Mouse (Mus musculus) limb, embryonic 13.5 days (tissue): ENCODE measurements around the gene Rbm12. TPM values are rescaled to one million over a fixed set of nuclear protein-coding genes. Genes with fewer than 3 reads are reported as not detected.

Source experiments
- ATAC-seq: fragments of 200-750 bp; cut with Nextera tagmentation; 2 replicates; pipeline ENCODE4 v1.8.0; 2017; ENCODE audit warnings: low read depth, moderate number of reproducible peaks, moderate TSS enrichment; ENCODE audit not compliant: low FRiP score
- H3K27ac ChIP-seq: fragments of 300-500 bp; sonication (generic); 2 replicates; pipeline ENCODE4 v1.5.1; 2015; ENCODE audit warnings: inconsistent platforms, mild to moderate bottlenecking, moderate library complexity
- H3K27me3 ChIP-seq: fragments of 300-500 bp; sonication (generic); 2 replicates; pipeline ENCODE4 v1.6.1; 2015; ENCODE audit warnings: mild to moderate bottlenecking, inconsistent platforms
- H3K36me3 ChIP-seq: fragments of 300-500 bp; sonication (generic); 2 replicates; pipeline ENCODE4 v1.6.1; 2015; ENCODE audit warnings: inconsistent platforms, mild to moderate bottlenecking, moderate library complexity
- H3K4me1 ChIP-seq: fragments of 300-500 bp; sonication (generic); 2 replicates; pipeline ENCODE4 v1.6.1; 2015; ENCODE audit warnings: inconsistent platforms
- H3K4me2 ChIP-seq: fragments of 300-500 bp; sonication (generic); replicated peaks from 2 replicates; pipeline ENCODE4 v1.6.1; 2015; ENCODE audit warnings: inconsistent platforms, mild to moderate bottlenecking, moderate library complexity
- H3K4me3 ChIP-seq: fragments of 300-500 bp; sonication (generic); 2 replicates; pipeline ENCODE4 v1.5.1; 2015; ENCODE audit warnings: moderate library complexity, mild to moderate bottlenecking, inconsistent platforms
- H3K9ac ChIP-seq: fragments of 300-500 bp; sonication (generic); 2 replicates; pipeline ENCODE4 v1.6.1; 2015; ENCODE audit warnings: mild to moderate bottlenecking, inconsistent platforms
- H3K9me3 ChIP-seq: fragments of 300-500 bp; sonication (generic); 2 replicates; pipeline ENCODE4 v1.6.1; 2016; ENCODE audit warnings: inconsistent platforms
- WGBS: fragments of 180-500 bp; shearing (Covaris S2); methylation state at CpG from one replicate; pipeline ENCODE4 v1.1.7; 2015; 5-methylcytosine and 5-hydroxymethylcytosine counted together
- polyA plus RNA-seq: library from polyadenylated mRNA; unstranded; fragments of >200 nt; fragmentation: Nextera tagmentation; extraction: Ambion mirVana; gene quantifications from 2 replicates; pipeline ENCODE4 v1.2.1, GENCODE M21; 2015

Gene Rbm12
- polyA plus RNA-seq, result 28.8 and 36.8 TPM in 2 replicates

- H3K36me3 ChIP-seq, result peaks cover 3% of the 10 kb centered on the region; the same call in 1 of the 2 replicates
- H3K27ac ChIP-seq, result peak within 1 kb of the TSS; percentile 92
- no peaks in the 10 kb centered on the region for H3K27me3 ChIP-seq
- peaks cover 11% of the 10 kb centered on the region for H3K4me1 ChIP-seq
- ATAC-seq, result peak; percentile 93
- peak within 1 kb of the TSS; percentile 69 for H3K4me2 ChIP-seq
- H3K9me3 ChIP-seq, result no peaks in the 10 kb centered on the region
- H3K4me3 ChIP-seq, result peak within 1 kb of the TSS; percentile 95
- WGBS, result under 1% methylated on average over 74 of the region's 74 CpGs
- peak within 1 kb of the TSS; percentile 97 for H3K9ac ChIP-seq
Measured at GRCm38 (mm10) chr2:156111358-156112079, at the start of gene Rbm12, which contains the start of gene Cpne1. Gene Rbm12, minus strand, starts transcription at chr2:156111978. Gene Cpne1, minus strand, starts transcription at chr2:156111965.

GRCm38 (mm10) chr2:156151538-156151937 is 39.8 kb upstream of the Rbm12 start:
- Histone ChIP-seq H3K27me3 (no peaks in the 10 kb centered on the region), H3K27ac (no peak overlapping the region), H3K9ac (no peak overlapping the region), H3K4me1 (0 out of 2 replicates have a peak, but pooled peaks cover 4% of the 10 kb centered on the region), H3K9me3 (no peaks in the 10 kb centered on the region), H3K36me3 (peaks cover 70% of the 10 kb centered on the region), H3K4me3 (no peak overlapping the region), H3K4me2 (no peak overlapping the region)
- no peak for ATAC-seq

- Histone ChIP-seq H3K36me3 (peaks cover 45% of the 10 kb centered on the region), H3K4me1 (peaks cover 17% of the 10 kb centered on the region), H3K27me3 (no peaks in the 10 kb centered on the region), H3K9ac (no peak overlapping the region), H3K4me2 (no peak overlapping the region), H3K4me3 (no peak overlapping the region), H3K9me3 (no peaks in the 10 kb centered on the region), H3K27ac (no peak overlapping the region)
- 93% methylated on average over 3 of the region's 3 CpGs for WGBS
- no peak for ATAC-seq
Measured at GRCm38 (mm10) chr2:156147316-156147915, 35.6 kb upstream of the Rbm12 start.

GRCm38 (mm10) chr2:156146272-156146989 is 34.7 kb upstream of the Rbm12 start:
- no peak overlapping the region for H3K9ac ChIP-seq
- H3K9me3 ChIP-seq, result no peaks in the 10 kb centered on the region
- no peak for ATAC-seq
- WGBS, result 76% methylated on average over 5 of the region's 5 CpGs
- H3K4me3 ChIP-seq, result no peak overlapping the region
- H3K4me1 ChIP-seq, result peaks cover 17% of the 10 kb centered on the region
- H3K27ac ChIP-seq, result no peak overlapping the region
- H3K4me2 ChIP-seq, result no peak overlapping the region
- H3K36me3 ChIP-seq, result peaks cover 47% of the 10 kb centered on the region
- no peaks in the 10 kb centered on the region for H3K27me3 ChIP-seq

- 53% methylated on average over 11 of the region's 11 CpGs for WGBS
- ATAC-seq, result no peak
- Histone ChIP-seq H3K36me3 (peaks cover 43% of the 10 kb centered on the region), H3K4me1 (peaks cover 17% of the 10 kb centered on the region), H3K9ac (no peak overlapping the region), H3K27ac (no peak overlapping the region), H3K4me3 (peak overlapping the region; percentile 89), H3K9me3 (no peaks in the 10 kb centered on the region), H3K27me3 (no peaks in the 10 kb centered on the region), H3K4me2 (peak overlapping the region; percentile 81)
Measured at GRCm38 (mm10) chr2:156145486-156146130, 33.8 kb upstream of the Rbm12 start.

GRCm38 (mm10) chr2:156143953-156144724 is 32.4 kb upstream of the Rbm12 start, which contains the start of the genes Romo1 and Nfs1:
Gene Romo1, plus strand, starts transcription at chr2:156144039.
Gene Nfs1, minus strand, starts transcription at chr2:156144186.
- H3K27ac ChIP-seq, result peak within 1 kb of the TSS; percentile 95
- H3K36me3 ChIP-seq, result peaks cover 32% of the 10 kb centered on the region
- H3K4me2 ChIP-seq, result peak within 1 kb of the TSS; percentile 81
- under 1% methylated on average over 70 of the region's 70 CpGs for WGBS
- H3K27me3 ChIP-seq, result no peaks in the 10 kb centered on the region
- H3K4me1 ChIP-seq, result peaks cover 17% of the 10 kb centered on the region
- peak; percentile 97 for ATAC-seq
- no peaks in the 10 kb centered on the region for H3K9me3 ChIP-seq
- H3K9ac ChIP-seq, result peak within 1 kb of the TSS; percentile 91
- peak within 1 kb of the TSS; percentile 89 for H3K4me3 ChIP-seq

GRCm38 (mm10) chr2:156143367-156143766 is 31.6 kb upstream of the Rbm12 start:
- Histone ChIP-seq H3K9ac (peak overlapping the region; percentile 91), H3K36me3 (peaks cover 28% of the 10 kb centered on the region), H3K4me3 (peak overlapping the region; percentile 89), H3K9me3 (no peaks in the 10 kb centered on the region), H3K27me3 (no peaks in the 10 kb centered on the region), H3K27ac (peak overlapping the region; percentile 95), H3K4me1 (peaks cover 17% of the 10 kb centered on the region), H3K4me2 (peak overlapping the region; percentile 81)
- ATAC-seq, result no peak
- 1% methylated on average over 16 of the region's 16 CpGs for WGBS

GRCm38 (mm10) chr2:156142820-156143219 is 31.0 kb upstream of the Rbm12 start:
- Histone ChIP-seq H3K9me3 (no peaks in the 10 kb centered on the region), H3K27me3 (no peaks in the 10 kb centered on the region), H3K36me3 (peaks cover 23% of the 10 kb centered on the region), H3K4me1 (peaks cover 17% of the 10 kb centered on the region), H3K4me3 (peak overlapping the region; percentile 89), H3K27ac (peak overlapping the region; percentile 95; the same call in 1 of the 2 replicates), H3K4me2 (peak overlapping the region; percentile 81), H3K9ac (peak overlapping the region; percentile 91)
- ATAC-seq, result no peak
- 74% methylated on average over 2 of the region's 2 CpGs for WGBS

GRCm38 (mm10) chr2:156135695-156136094 is 23.9 kb upstream of the Rbm12 start:
- H3K4me2 ChIP-seq, result no peak overlapping the region
- no peak overlapping the region for H3K4me3 ChIP-seq
- H3K4me1 ChIP-seq, result no peaks in the 10 kb centered on the region
- ATAC-seq, result no peak
- 88% methylated on average over 6 of the region's 6 CpGs for WGBS
- H3K36me3 ChIP-seq, result peaks cover 22% of the 10 kb centered on the region
- no peaks in the 10 kb centered on the region for H3K9me3 ChIP-seq
- H3K27me3 ChIP-seq, result no peaks in the 10 kb centered on the region
- no peak overlapping the region for H3K9ac ChIP-seq
- H3K27ac ChIP-seq, result no peak overlapping the region

- H3K36me3 ChIP-seq, result peaks cover 25% of the 10 kb centered on the region
- no peak overlapping the region for H3K4me3 ChIP-seq
- no peak overlapping the region for H3K9ac ChIP-seq
- 94% methylated on average over 5 of the region's 5 CpGs for WGBS
- no peak for ATAC-seq
- no peaks in the 10 kb centered on the region for H3K27me3 ChIP-seq
- no peak overlapping the region for H3K27ac ChIP-seq
- no peaks in the 10 kb centered on the region for H3K9me3 ChIP-seq
- no peaks in the 10 kb centered on the region for H3K4me1 ChIP-seq
- no peak overlapping the region for H3K4me2 ChIP-seq
Measured at GRCm38 (mm10) chr2:156134161-156134560, 22.4 kb upstream of the Rbm12 start.

- ATAC-seq, result no peak
- 93% methylated on average over 5 of the region's 5 CpGs for WGBS
- Histone ChIP-seq H3K9ac (no peak within 1 kb of the TSS), H3K27me3 (no peaks in the 10 kb centered on the region), H3K36me3 (peaks cover 53% of the 10 kb centered on the region), H3K4me1 (no peaks in the 10 kb centered on the region), H3K9me3 (no peaks in the 10 kb centered on the region), H3K4me3 (no peak within 1 kb of the TSS), H3K27ac (no peak within 1 kb of the TSS), H3K4me2 (no peak within 1 kb of the TSS)
Measured at GRCm38 (mm10) chr2:156126992-156127391, 15.2 kb upstream of the Rbm12 start, which contains the start of gene Gm28036. Gene Gm28036, minus strand, starts transcription at chr2:156127092.
